Mouse (Mus musculus): Measurements from ENCODE around the gene Dnaic2. TPM values are rescaled to one million over a fixed set of nuclear protein-coding genes. Genes with fewer than 3 reads are reported as not detected.

The Dnaic2 gene
- polyA plus RNA-seq, 1 experiment: 1.9 TPM

DNA sequence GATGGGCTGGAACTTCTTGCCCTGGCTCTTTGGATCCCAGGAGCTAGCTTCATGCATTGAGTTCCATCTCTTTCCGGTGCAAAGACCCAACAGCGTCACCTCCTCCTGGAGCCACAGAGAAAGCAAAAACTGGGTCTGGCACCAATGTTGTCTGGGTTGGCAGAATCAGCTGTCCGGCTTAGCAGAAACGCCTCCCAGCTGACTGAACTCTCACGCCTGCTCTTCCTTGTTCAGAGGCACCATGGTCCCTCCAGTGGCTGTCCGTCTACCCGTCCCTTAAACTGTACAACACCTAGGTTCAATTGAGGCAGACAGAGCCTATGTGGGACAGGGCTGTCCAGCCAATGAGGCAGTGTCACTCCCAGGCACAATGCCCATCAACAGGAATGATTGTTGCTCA, 70.0 kb downstream of the Dnaic2 start:
- no peak overlapping the region for H3K4me3 ChIP-seq (ENCODE audit: control insufficient read depth, insufficient read depth, low read length)
- no peak overlapping the region for H3K27ac ChIP-seq (ENCODE audit: control insufficient read depth, insufficient read depth, low read length)
- 94% methylated on average over 7 of the region's 7 CpGs for WGBS
- no peaks in the 10 kb centered on the region for H3K36me3 ChIP-seq (ENCODE audit: control insufficient read depth, insufficient read depth, low read length)
- H3K27me3 ChIP-seq (ENCODE audit: control insufficient read depth, insufficient read depth, low read length): peaks cover 1% of the 10 kb centered on the region; the same call in 1 of the 2 replicates
- TF ChIP-seq POLR2A (IDR thresholded peaks at IDR 0.05; ENCODE audit: control insufficient read depth, extremely low read depth, insufficient read depth, low read length, poor library complexity) (no peak), CTCF (IDR thresholded peaks at IDR 0.05; ENCODE audit: borderline replicate concordance, control insufficient read depth, extremely low read depth, insufficient read depth, low read length, poor library complexity) (no peak)
- peaks cover 5% of the 10 kb centered on the region for H3K4me1 ChIP-seq (replicated peaks; ENCODE audit: control insufficient read depth, insufficient read depth, low read length)
- DNase-seq: no peak

DNA sequence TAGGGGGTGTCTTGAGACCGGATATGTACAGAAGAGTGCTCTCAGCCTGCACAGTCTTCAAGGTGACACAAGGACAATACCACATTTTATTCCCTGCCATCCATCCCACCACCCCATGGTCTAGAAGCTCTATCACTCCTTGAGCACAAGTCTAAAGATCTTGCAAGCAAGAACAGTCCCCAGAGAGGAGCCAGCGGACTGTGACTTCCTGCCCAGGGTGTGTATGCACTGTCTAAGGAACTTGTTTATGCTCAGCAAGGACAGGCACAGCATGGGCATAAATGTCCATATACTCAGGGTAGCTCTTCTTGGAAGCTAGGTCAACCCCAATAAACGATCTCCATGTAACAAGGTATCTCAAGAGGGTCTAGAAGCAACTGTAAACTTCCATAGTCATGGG, 70.8 kb downstream of the Dnaic2 start:
- Histone ChIP-seq H3K4me3 (ENCODE audit: control insufficient read depth, insufficient read depth, low read length) (no peak overlapping the region), H3K4me1 (replicated peaks; ENCODE audit: control insufficient read depth, insufficient read depth, low read length) (peaks cover 5% of the 10 kb centered on the region), H3K27me3 (ENCODE audit: control insufficient read depth, insufficient read depth, low read length) (no peaks in the 10 kb centered on the region), H3K27ac (ENCODE audit: control insufficient read depth, insufficient read depth, low read length) (no peak overlapping the region), H3K36me3 (ENCODE audit: control insufficient read depth, insufficient read depth, low read length) (no peaks in the 10 kb centered on the region)
- DNase-seq: no peak
- WGBS: 86% methylated on average over 3 of the region's 3 CpGs
- TF ChIP-seq CTCF (IDR thresholded peaks at IDR 0.05; ENCODE audit: borderline replicate concordance, control insufficient read depth, extremely low read depth, insufficient read depth, low read length, poor library complexity) (no peak), POLR2A (IDR thresholded peaks at IDR 0.05; ENCODE audit: control insufficient read depth, extremely low read depth, insufficient read depth, low read length, poor library complexity) (no peak)

- WGBS: 92% methylated on average over 3 of the region's 3 CpGs
- no peak for DNase-seq
- peaks cover 5% of the 10 kb centered on the region for H3K4me1 ChIP-seq (replicated peaks; ENCODE audit: control insufficient read depth, insufficient read depth, low read length)
- H3K36me3 ChIP-seq (ENCODE audit: control insufficient read depth, insufficient read depth, low read length): no peaks in the 10 kb centered on the region
- H3K4me3 ChIP-seq (ENCODE audit: control insufficient read depth, insufficient read depth, low read length): no peak within 1 kb of the TSS
- no peak for TF ChIP-seq CTCF (IDR thresholded peaks at IDR 0.05; ENCODE audit: borderline replicate concordance, control insufficient read depth, extremely low read depth, insufficient read depth, low read length, poor library complexity)
- TF ChIP-seq POLR2A (IDR thresholded peaks at IDR 0.05; ENCODE audit: control insufficient read depth, extremely low read depth, insufficient read depth, low read length, poor library complexity): no peak
- no peak within 1 kb of the TSS for H3K27ac ChIP-seq (ENCODE audit: control insufficient read depth, insufficient read depth, low read length)
- no peaks in the 10 kb centered on the region for H3K27me3 ChIP-seq (ENCODE audit: control insufficient read depth, insufficient read depth, low read length)
Measured at GRCm38 (mm10) chr11:114798624-114799023, 71.4 kb downstream of the Dnaic2 start, which contains the start of gene Gpr142. Gene Gpr142, plus strand, starts transcription at chr11:114798924.

DNA sequence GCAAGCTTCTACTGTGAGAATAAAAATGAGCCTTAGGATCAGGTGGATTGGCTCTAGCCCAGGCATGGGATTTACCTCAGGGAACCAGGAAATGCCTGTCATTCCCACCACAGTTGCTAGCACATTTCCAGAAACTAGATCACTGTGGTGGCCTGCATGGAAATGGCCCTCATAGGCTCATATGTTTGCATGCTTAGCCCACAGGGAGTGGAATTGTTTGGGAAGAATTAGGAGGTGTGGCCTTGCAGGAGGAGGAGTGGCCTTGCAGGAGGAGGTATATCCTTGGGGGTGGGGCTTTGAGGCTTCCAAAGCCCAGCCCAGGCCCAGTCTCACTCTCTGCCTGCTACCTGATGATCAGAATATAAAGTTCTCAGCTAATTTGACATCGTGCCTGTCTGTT, 74.7 kb downstream of the Dnaic2 start:
- Histone ChIP-seq H3K27me3 (ENCODE audit: control insufficient read depth, insufficient read depth, low read length) (no peaks in the 10 kb centered on the region), H3K4me1 (replicated peaks; ENCODE audit: control insufficient read depth, insufficient read depth, low read length) (no peaks in the 10 kb centered on the region), H3K36me3 (ENCODE audit: control insufficient read depth, insufficient read depth, low read length) (no peaks in the 10 kb centered on the region), H3K27ac (ENCODE audit: control insufficient read depth, insufficient read depth, low read length) (no peak overlapping the region), H3K4me3 (ENCODE audit: control insufficient read depth, insufficient read depth, low read length) (no peak overlapping the region)
- WGBS: 95% methylated on average over 1 of the region's 1 CpGs
- no peak for DNase-seq
- TF ChIP-seq CTCF (IDR thresholded peaks at IDR 0.05; ENCODE audit: borderline replicate concordance, control insufficient read depth, extremely low read depth, insufficient read depth, low read length, poor library complexity) (no peak), POLR2A (IDR thresholded peaks at IDR 0.05; ENCODE audit: control insufficient read depth, extremely low read depth, insufficient read depth, low read length, poor library complexity) (no peak)

DNA sequence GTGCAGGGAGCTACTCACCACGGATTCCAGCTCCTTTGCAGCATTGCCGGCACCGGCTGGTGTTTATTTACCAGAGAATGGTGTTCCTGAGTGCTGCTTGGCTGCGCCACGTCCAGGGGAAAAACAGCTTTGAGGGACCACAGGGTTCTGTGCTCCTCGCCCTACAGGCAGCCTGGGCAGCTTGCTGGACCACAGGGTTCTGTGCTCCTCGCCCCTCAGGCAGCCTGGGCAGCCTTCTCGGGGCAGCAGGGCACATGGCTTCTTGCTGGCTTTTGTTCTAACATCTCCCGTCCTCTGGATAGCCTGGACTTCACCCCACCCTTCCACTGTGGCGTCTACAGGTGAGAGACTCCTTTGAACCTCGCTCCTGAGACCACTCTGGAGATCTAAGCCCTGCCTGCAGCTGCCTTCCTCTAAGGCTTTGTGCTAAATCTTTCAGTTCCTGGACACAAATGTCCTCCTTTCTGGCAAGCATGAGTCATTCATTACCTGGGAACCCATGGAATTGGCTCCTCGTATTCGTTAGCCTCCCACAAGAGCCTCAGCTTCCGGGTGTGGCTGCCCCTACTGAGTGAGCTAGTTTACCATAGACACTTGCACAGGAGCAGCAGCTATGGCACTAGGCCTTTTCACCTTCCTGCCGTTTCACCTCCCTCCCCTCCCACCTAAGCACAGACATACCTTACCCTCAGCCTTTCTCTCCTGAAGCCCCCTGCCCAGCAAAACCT, 75.5 kb downstream of the Dnaic2 start:
- Histone ChIP-seq H3K36me3 (ENCODE audit: control insufficient read depth, insufficient read depth, low read length) (no peaks in the 10 kb centered on the region), H3K4me3 (ENCODE audit: control insufficient read depth, insufficient read depth, low read length) (no peak overlapping the region), H3K27me3 (ENCODE audit: control insufficient read depth, insufficient read depth, low read length) (no peaks in the 10 kb centered on the region), H3K4me1 (replicated peaks; ENCODE audit: control insufficient read depth, insufficient read depth, low read length) (peaks cover 6% of the 10 kb centered on the region), H3K27ac (ENCODE audit: control insufficient read depth, insufficient read depth, low read length) (no peak overlapping the region)
- TF ChIP-seq POLR2A (IDR thresholded peaks at IDR 0.05; ENCODE audit: control insufficient read depth, extremely low read depth, insufficient read depth, low read length, poor library complexity) (no peak), CTCF (IDR thresholded peaks at IDR 0.05; ENCODE audit: borderline replicate concordance, control insufficient read depth, extremely low read depth, insufficient read depth, low read length, poor library complexity) (no peak)
- no peak for DNase-seq
- WGBS: 84% methylated on average over 15 of the region's 15 CpGs

DNA sequence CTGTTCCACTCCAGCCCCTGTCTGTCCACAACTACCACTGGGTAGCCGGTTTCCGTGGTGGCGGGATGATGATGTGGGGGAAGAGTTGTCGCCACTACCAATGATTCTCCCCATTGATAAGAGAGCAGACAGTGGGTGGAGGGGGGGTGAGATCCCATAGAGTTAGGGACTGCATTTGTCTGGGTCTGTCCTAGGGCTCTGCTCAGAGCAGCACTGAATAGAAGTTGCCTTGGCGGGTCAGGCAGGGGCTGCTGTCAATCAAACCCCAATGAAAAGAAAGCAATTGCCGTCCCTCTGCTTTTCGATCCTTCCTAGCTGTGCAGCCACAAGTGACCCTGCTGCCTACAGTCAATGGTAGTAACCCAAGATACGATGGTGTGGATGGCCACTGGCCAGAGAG, 76.8 kb downstream of the Dnaic2 start:
- 81% methylated on average over 8 of the region's 8 CpGs for WGBS
- Histone ChIP-seq H3K27me3 (ENCODE audit: control insufficient read depth, insufficient read depth, low read length) (no peaks in the 10 kb centered on the region), H3K4me1 (replicated peaks; ENCODE audit: control insufficient read depth, insufficient read depth, low read length) (peaks cover 14% of the 10 kb centered on the region), H3K36me3 (ENCODE audit: control insufficient read depth, insufficient read depth, low read length) (no peaks in the 10 kb centered on the region), H3K4me3 (ENCODE audit: control insufficient read depth, insufficient read depth, low read length) (no peak overlapping the region), H3K27ac (ENCODE audit: control insufficient read depth, insufficient read depth, low read length) (no peak overlapping the region)
- TF ChIP-seq CTCF (IDR thresholded peaks at IDR 0.05; ENCODE audit: borderline replicate concordance, control insufficient read depth, extremely low read depth, insufficient read depth, low read length, poor library complexity): no peak
- no peak for TF ChIP-seq POLR2A (IDR thresholded peaks at IDR 0.05; ENCODE audit: control insufficient read depth, extremely low read depth, insufficient read depth, low read length, poor library complexity)
- DNase-seq: no peak
